Mouse (Mus musculus): ENCODE measurements at regions not wholly inside any gene's neighbourhood (a gene's known extent, or its start where the extent isn't known, plus 50 kb on each side); places are given as distances from the start of the nearest gene placed in this dataset.
A peak's percentile ranks its signal among the peaks of the same experiment; 100 is the strongest.

GRCm38 (mm10) chr8:126744747-126745382, 151.1 kb upstream of the Irf2bp2 start:
- no peaks in the 10 kb centered on the region for H3K36me3 ChIP-seq (ENCODE audit: control insufficient read depth, insufficient read depth, low read length, poor library complexity, severe bottlenecking)
- no peak for DNase-seq (ENCODE audit: low read depth, low spot score)
- H3K27me3 ChIP-seq (ENCODE audit: control insufficient read depth, insufficient read depth, low read length, poor library complexity, severe bottlenecking): no peaks in the 10 kb centered on the region

- H3K36me3 ChIP-seq (ENCODE audit: control insufficient read depth, insufficient read depth, low read length, poor library complexity, severe bottlenecking): no peaks in the 10 kb centered on the region
- DNase-seq (ENCODE audit: low read depth, low spot score): no peak
- no peaks in the 10 kb centered on the region for H3K27me3 ChIP-seq (ENCODE audit: control insufficient read depth, insufficient read depth, low read length, poor library complexity, severe bottlenecking)
These were observed 149.5 kb upstream of the Irf2bp2 start for GRCm38 (mm10) chr8:126743296-126743695.

GRCm38 (mm10) chr8:126742081-126742480, 148.3 kb upstream of the Irf2bp2 start:
- H3K27me3 ChIP-seq (ENCODE audit: control insufficient read depth, insufficient read depth, low read length, poor library complexity, severe bottlenecking): no peaks in the 10 kb centered on the region
- no peaks in the 10 kb centered on the region for H3K36me3 ChIP-seq (ENCODE audit: control insufficient read depth, insufficient read depth, low read length, poor library complexity, severe bottlenecking)
- no peak for DNase-seq (ENCODE audit: low read depth, low spot score)

DNA sequence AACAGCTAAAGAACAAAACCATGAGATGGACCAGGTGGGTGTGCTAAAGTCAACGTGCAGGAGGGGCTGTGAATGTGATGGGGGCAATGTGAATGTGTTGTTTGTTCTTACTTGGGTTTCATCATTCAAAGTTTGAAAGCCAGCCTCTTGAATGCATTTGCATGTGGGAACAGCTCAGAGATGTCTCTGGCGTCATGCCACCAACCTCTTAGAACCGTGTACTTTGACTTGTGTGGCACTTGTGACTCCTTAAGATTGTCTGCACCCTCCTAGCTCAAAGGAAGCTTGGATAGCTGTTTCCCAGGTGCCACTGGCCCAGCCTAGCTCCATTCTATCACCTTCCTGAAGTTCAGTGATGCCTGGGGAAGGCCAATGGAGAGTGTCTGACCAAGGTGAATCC, 147.2 kb upstream of the Irf2bp2 start:
- no peak for DNase-seq (ENCODE audit: low read depth, low spot score)
- no peaks in the 10 kb centered on the region for H3K27me3 ChIP-seq (ENCODE audit: control insufficient read depth, insufficient read depth, low read length, poor library complexity, severe bottlenecking)
- no peaks in the 10 kb centered on the region for H3K36me3 ChIP-seq (ENCODE audit: control insufficient read depth, insufficient read depth, low read length, poor library complexity, severe bottlenecking)

DNA sequence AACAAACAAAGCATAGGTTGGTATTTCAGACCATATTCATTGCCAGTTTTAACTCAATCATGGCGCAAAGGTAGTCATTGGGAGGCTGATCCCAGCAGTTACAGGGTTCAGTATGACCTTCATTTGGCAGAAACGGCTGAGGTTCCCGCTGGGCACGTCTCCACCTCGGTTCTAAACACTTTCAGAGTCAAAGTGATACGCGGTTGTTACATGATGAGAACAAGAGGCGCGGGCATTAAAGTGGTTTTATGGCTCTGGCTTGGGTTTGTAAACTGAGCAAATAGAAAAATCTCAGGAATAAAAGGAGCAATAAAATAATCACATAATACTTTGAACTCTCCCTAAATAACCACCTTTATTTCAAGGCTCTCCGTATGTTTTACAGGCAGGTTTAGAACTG, 146.0 kb upstream of the Irf2bp2 start:
- H3K27me3 ChIP-seq (ENCODE audit: control insufficient read depth, insufficient read depth, low read length, poor library complexity, severe bottlenecking): no peaks in the 10 kb centered on the region
- H3K36me3 ChIP-seq (ENCODE audit: control insufficient read depth, insufficient read depth, low read length, poor library complexity, severe bottlenecking): no peaks in the 10 kb centered on the region
- DNase-seq (ENCODE audit: low read depth, low spot score): no peak

GRCm38 (mm10) chr8:126737032-126737431, 143.2 kb upstream of the Irf2bp2 start:
- H3K36me3 ChIP-seq (ENCODE audit: control insufficient read depth, insufficient read depth, low read length, poor library complexity, severe bottlenecking): no peaks in the 10 kb centered on the region
- DNase-seq (ENCODE audit: low read depth, low spot score): no peak
- H3K27me3 ChIP-seq (ENCODE audit: control insufficient read depth, insufficient read depth, low read length, poor library complexity, severe bottlenecking): no peaks in the 10 kb centered on the region

- no peak for DNase-seq (ENCODE audit: low read depth, low spot score)
- H3K36me3 ChIP-seq (ENCODE audit: control insufficient read depth, insufficient read depth, low read length, poor library complexity, severe bottlenecking): no peaks in the 10 kb centered on the region
These were observed 142.7 kb upstream of the Irf2bp2 start for GRCm38 (mm10) chr8:126736441-126736962.

GRCm38 (mm10) chr8:126735488-126736440, 142.0 kb upstream of the Irf2bp2 start:
- DNase-seq (ENCODE audit: low read depth, low spot score): peak; percentile 56
- H3K36me3 ChIP-seq (ENCODE audit: control insufficient read depth, insufficient read depth, low read length, poor library complexity, severe bottlenecking): no peaks in the 10 kb centered on the region
- no peaks in the 10 kb centered on the region for H3K27me3 ChIP-seq (ENCODE audit: control insufficient read depth, insufficient read depth, low read length, poor library complexity, severe bottlenecking)

More at GRCm38 (mm10) chr8:126736441-126736962, 142.7 kb upstream of the Irf2bp2 start:
- no peaks in the 10 kb centered on the region for H3K27me3 ChIP-seq (ENCODE audit: control insufficient read depth, insufficient read depth, low read length, poor library complexity, severe bottlenecking)

- DNase-seq (ENCODE audit: low read depth, low spot score): no peak
- Histone ChIP-seq H3K27me3 (ENCODE audit: control insufficient read depth, insufficient read depth, low read length, poor library complexity, severe bottlenecking) (no peaks in the 10 kb centered on the region), H3K36me3 (ENCODE audit: control insufficient read depth, insufficient read depth, low read length, poor library complexity, severe bottlenecking) (no peaks in the 10 kb centered on the region)
These were observed 141.1 kb upstream of the Irf2bp2 start for GRCm38 (mm10) chr8:126734743-126735487.

GRCm38 (mm10) chr8:126733779-126734178, 140.0 kb upstream of the Irf2bp2 start:
- H3K36me3 ChIP-seq (ENCODE audit: control insufficient read depth, insufficient read depth, low read length, poor library complexity, severe bottlenecking): no peaks in the 10 kb centered on the region
- no peaks in the 10 kb centered on the region for H3K27me3 ChIP-seq (ENCODE audit: control insufficient read depth, insufficient read depth, low read length, poor library complexity, severe bottlenecking)
- DNase-seq (ENCODE audit: low read depth, low spot score): no peak

GRCm38 (mm10) chr8:126733307-126733706, 139.5 kb upstream of the Irf2bp2 start:
- no peak for DNase-seq (ENCODE audit: low read depth, low spot score)
- H3K27me3 ChIP-seq (ENCODE audit: control insufficient read depth, insufficient read depth, low read length, poor library complexity, severe bottlenecking): no peaks in the 10 kb centered on the region
- H3K36me3 ChIP-seq (ENCODE audit: control insufficient read depth, insufficient read depth, low read length, poor library complexity, severe bottlenecking): no peaks in the 10 kb centered on the region

DNA sequence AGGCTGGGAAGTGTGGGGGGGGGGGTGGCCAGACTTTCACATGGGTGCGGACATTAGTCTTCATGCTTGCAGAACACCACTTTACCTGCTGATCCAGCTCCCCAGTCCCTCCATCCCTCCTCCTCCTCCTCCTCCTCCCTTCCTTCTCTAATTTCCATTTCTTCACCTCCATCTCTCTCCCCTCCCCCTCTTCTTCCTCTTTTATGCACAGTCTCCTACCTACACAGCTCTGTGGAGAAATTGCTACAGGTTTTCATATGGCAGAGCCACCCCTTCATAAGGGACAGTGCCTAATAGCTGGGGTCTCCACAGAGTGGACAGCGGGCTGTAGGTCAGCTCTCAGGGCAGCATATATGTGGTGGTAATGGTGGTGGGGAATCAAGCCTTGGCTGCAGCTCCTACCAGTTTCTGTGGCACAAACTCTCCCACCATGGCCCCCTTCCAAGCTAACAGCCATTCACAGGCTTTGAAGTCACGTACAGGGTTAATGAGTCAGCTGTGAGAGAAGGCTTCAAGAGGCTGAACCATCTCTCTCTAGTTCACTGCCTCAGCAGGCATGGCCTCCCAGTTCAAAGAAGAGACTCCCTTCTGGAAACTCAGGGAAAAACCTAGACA, 136.3 kb upstream of the Irf2bp2 start:
- Histone ChIP-seq H3K27me3 (ENCODE audit: control insufficient read depth, insufficient read depth, low read length, poor library complexity, severe bottlenecking) (no peaks in the 10 kb centered on the region), H3K36me3 (ENCODE audit: control insufficient read depth, insufficient read depth, low read length, poor library complexity, severe bottlenecking) (no peaks in the 10 kb centered on the region)
- no peak for DNase-seq (ENCODE audit: low read depth, low spot score)

DNA sequence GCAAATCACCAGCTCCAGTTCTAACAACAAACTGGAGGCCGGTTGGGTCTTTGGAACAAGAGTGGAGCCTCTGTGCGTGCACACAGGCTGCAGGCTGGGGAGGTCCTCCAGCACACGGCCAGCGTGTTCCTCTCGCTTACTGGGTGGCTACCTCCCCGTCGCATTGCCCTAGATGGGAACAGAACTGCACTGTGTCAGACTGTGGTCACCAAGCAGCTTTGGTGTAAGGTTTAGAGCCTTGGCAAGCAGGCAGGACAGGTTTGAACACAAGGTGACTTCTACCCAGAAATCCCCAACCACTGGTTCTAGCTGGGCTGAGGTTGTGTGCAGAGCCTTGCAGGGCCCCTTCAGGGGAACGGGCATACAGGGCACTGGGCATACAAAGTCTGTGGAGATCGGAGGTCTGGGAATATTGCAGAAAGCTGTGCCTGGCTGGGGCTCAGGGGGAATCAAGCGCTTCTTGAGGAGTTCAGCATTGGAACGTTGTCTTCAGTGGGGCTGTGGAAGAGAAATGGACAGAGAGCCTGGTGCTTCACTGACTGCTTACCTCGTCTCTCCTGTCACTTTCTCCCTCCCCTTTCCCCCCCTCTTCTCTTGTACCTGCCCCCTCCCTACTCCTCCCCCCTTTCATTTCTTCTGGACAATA, 135.3 kb upstream of the Irf2bp2 start:
- Histone ChIP-seq H3K27me3 (ENCODE audit: control insufficient read depth, insufficient read depth, low read length, poor library complexity, severe bottlenecking) (no peaks in the 10 kb centered on the region), H3K36me3 (ENCODE audit: control insufficient read depth, insufficient read depth, low read length, poor library complexity, severe bottlenecking) (no peaks in the 10 kb centered on the region)
- no peak for DNase-seq (ENCODE audit: low read depth, low spot score)

GRCm38 (mm10) chr8:126728135-126728534, 134.3 kb upstream of the Irf2bp2 start:
- Histone ChIP-seq H3K27me3 (ENCODE audit: control insufficient read depth, insufficient read depth, low read length, poor library complexity, severe bottlenecking) (no peaks in the 10 kb centered on the region), H3K36me3 (ENCODE audit: control insufficient read depth, insufficient read depth, low read length, poor library complexity, severe bottlenecking) (no peaks in the 10 kb centered on the region)
- no peak for DNase-seq (ENCODE audit: low read depth, low spot score)

Data from splenic B cell, adult 2 months (primary cell).